ENCODE assay signal across 20 mouse cellular contexts in the genomic region with DNA sequence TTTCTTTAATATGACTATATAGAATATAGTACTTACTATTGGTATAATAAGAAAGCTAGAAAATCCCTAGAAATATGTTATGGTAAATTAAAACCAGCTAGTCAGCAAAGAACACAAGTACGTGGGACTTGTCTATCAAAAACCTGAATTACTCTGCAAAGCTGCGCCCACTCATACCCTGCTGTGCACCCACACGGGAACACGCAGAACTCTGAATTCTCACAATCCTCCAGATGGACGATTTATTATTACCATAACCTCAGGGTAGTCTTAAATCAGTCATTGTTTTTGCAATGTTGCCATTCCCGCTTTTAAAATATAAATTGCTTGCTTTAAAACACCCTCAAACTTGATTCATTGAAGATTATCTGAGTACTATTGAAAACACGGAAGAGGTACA.
DNase-seq lines count a peak whose midpoint lies in the region; TF ChIP-seq lines count a peak whose summit lies in the region.
"Had no signal": no experiment of that assay in that cellular context is flagged by ENCODE, and none has a peak within 500 bp of the region (broad histone marks: within the 10 kb centered on the region; RNA-seq: fewer than 3 reads in every experiment).

No protein-coding gene starts in this region.

- H3K27ac ChIP-seq in layer of hippocampus, adult 2 months: peak overlapping the region; percentile 54
- H3K27ac ChIP-seq: embryonic facial prominence, embryonic 13.5 days; forebrain, embryonic 15.5 days; gastrocnemius, adult 2 months; hindbrain, embryonic 14.5 days; intestine, embryonic 15.5 days; liver, embryonic 14.5 days; lung, embryonic 15.5 days; macrophage had no signal

- no peak overlapping the region for H3K4me3 ChIP-seq in layer of hippocampus, adult 2 months
- H3K4me3 ChIP-seq: embryonic facial prominence, embryonic 13.5 days; forebrain, embryonic 15.5 days; gastrocnemius, adult 2 months; heart, embryonic 12.5 days; intestine, embryonic 15.5 days; lung, embryonic 15.5 days had no signal

- TF ChIP-seq CTCF in layer of hippocampus, adult 2 months (conservative IDR thresholded peaks at IDR 0.05): no peak

- peak; percentile 72 for DNase-seq in layer of hippocampus, adult 11-12 months (ENCODE audit: low spot score)
- DNase-seq in layer of hippocampus, postnatal 10 days (ENCODE audit: low spot score in 2 of 2): no peak
- peak; percentile 73 to 78 for DNase-seq in layer of hippocampus, adult 2 months (ENCODE audit: low spot score in 2 of 2)
- peak; percentile 17 to 72 for DNase-seq in left cerebral cortex, adult 8-10 months (ENCODE audit: low spot score in 2 of 2)
- peak; percentile 56 to 80 for DNase-seq in right cerebral cortex, postnatal 36 days (ENCODE audit: low spot score in 2 of 2)
- no peak for DNase-seq in kidney, adult 9 months
- DNase-seq in adrenal gland, adult 2 months: no peak
- DNase-seq: adrenal gland, postnatal 10 days; cerebellum, postnatal 14 days; gastrocnemius, adult 2 months; heart, postnatal 14 days; kidney, postnatal 4 days had no signal

Comparison
In these comparisons a context has a peak if more than half of its experiments do, and no peak if none do; other contexts are left out.
1. DNase-seq: peak in layer of hippocampus, adult 11-12 months (single experiment), layer of hippocampus, adult 2 months (2 of 2), left cerebral cortex, adult 8-10 months (2 of 2) and right cerebral cortex, postnatal 36 days (2 of 2); none in layer of hippocampus, postnatal 10 days (0 of 2), kidney, adult 9 months (single experiment) and adrenal gland, adult 2 months (single experiment).